Comparison of ENCODE assay signal across 7 mouse cellular contexts in genomic region chr3:32610560-32610959, GRCm38 (mm10). TPM values are rescaled to one million over a fixed set of nuclear protein-coding genes. Genes with fewer than 3 reads are reported as not detected.
DNase-seq lines count a peak whose midpoint lies in the region; ATAC-seq lines count a peak whose summit lies in the region.

No protein-coding gene starts in this region.

- H3K27me3 ChIP-seq in intestine, embryonic 14.5 days (replicated peaks; ENCODE audit: control insufficient read depth, insufficient read depth, low read length), result no peaks in the 10 kb centered on the region
- H3K27me3 ChIP-seq in midbrain, embryonic 11.5 days (ENCODE audit: control insufficient read depth, insufficient read depth, low read length), result no peaks in the 10 kb centered on the region
- H3K27me3 ChIP-seq in splenic B cell, adult 2 months (ENCODE audit: control insufficient read depth, insufficient read depth, low read length, poor library complexity, severe bottlenecking), result no peaks in the 10 kb centered on the region

- H3K27ac ChIP-seq in intestine, embryonic 14.5 days (ENCODE audit: low read depth), result no peak overlapping the region
- H3K27ac ChIP-seq in midbrain, embryonic 11.5 days (ENCODE audit: low read depth, low read length), result no peak overlapping the region

- 27% methylated on average over 7 of the region's 7 CpGs for WGBS in intestine, embryonic 14.5 days
- WGBS in midbrain, embryonic 11.5 days, result 32% methylated on average over 7 of the region's 7 CpGs

- H3K36me3 ChIP-seq in intestine, embryonic 14.5 days (ENCODE audit: control insufficient read depth, insufficient read depth, low read length), result no peaks in the 10 kb centered on the region
- no peaks in the 10 kb centered on the region for H3K36me3 ChIP-seq in midbrain, embryonic 11.5 days (ENCODE audit: control insufficient read depth, insufficient read depth, low read length)
- H3K36me3 ChIP-seq in splenic B cell, adult 2 months (ENCODE audit: control insufficient read depth, insufficient read depth, low read length, poor library complexity, severe bottlenecking), result no peaks in the 10 kb centered on the region

- no peaks in the 10 kb centered on the region for H3K9me3 ChIP-seq in intestine, embryonic 14.5 days (ENCODE audit: control insufficient read depth, low read length)
- no peaks in the 10 kb centered on the region for H3K9me3 ChIP-seq in midbrain, embryonic 11.5 days (ENCODE audit: control insufficient read depth, low read length)

- peaks cover under 1% of the 10 kb centered on the region; the same call in 1 of the 2 replicates for H3K4me1 ChIP-seq in intestine, embryonic 14.5 days (replicated peaks; ENCODE audit: control insufficient read depth, insufficient read depth, low read length)
- H3K4me1 ChIP-seq in midbrain, embryonic 11.5 days (ENCODE audit: control insufficient read depth, insufficient read depth, low read length), result no peaks in the 10 kb centered on the region

- no peak overlapping the region for H3K9ac ChIP-seq in intestine, embryonic 14.5 days (ENCODE audit: low read length)
- no peak overlapping the region for H3K9ac ChIP-seq in midbrain, embryonic 11.5 days (ENCODE audit: low read length)

- ATAC-seq in intestine, embryonic 14.5 days (replicated peaks; ENCODE audit: low FRiP score, low TSS enrichment, low read depth), result 0 out of 2 replicates have a peak, but pooled peaks have one; percentile 35
- ATAC-seq in midbrain, embryonic 11.5 days (ENCODE audit: low FRiP score), result peak; percentile 57; the same call in 1 of the 2 replicates

- H3K4me2 ChIP-seq in intestine, embryonic 14.5 days (ENCODE audit: low read length), result no peak overlapping the region
- H3K4me2 ChIP-seq in midbrain, embryonic 11.5 days, result no peak overlapping the region

- DNase-seq in ZHBTc4 (ENCODE audit: low read depth, low spot score), result peak; percentile 57
- DNase-seq in cerebellum, adult 9-11 months, result peak; percentile 7
- DNase-seq in frontal cortex, postnatal 14 days (ENCODE audit: low spot score in 2 of 2), result peak; percentile 36 to 59
- no peak for DNase-seq in intestine, embryonic 14.5 days (ENCODE audit: low spot score)
- DNase-seq in left cerebral cortex, adult 18-20 months (ENCODE audit: low spot score in 2 of 2), result peak; percentile 54 to 69
- DNase-seq in midbrain, embryonic 11.5 days (ENCODE audit: low spot score, missing footprints), result no peak
- peak; percentile 14 for DNase-seq in splenic B cell, adult 2 months (ENCODE audit: low read depth, low spot score)

- no peak overlapping the region for H3K4me3 ChIP-seq in intestine, embryonic 14.5 days (ENCODE audit: low read depth, low read length)
- H3K4me3 ChIP-seq in midbrain, embryonic 11.5 days (ENCODE audit: low read depth, low read length), result no peak overlapping the region

RNA-seq across cellular contexts. Expression of gene Gnb4, which starts 5.8 kb away (rescaled TPM):
- 53.0 and 64.2 TPM in 2 replicates for polyA plus RNA-seq in intestine, embryonic 14.5 days (2014; fragmentation: Nextera tagmentation; extraction: Ambion mirVana)
- 10 to 100 TPM; 29.2 to 31.4 TPM for total RNA-seq in left cerebral cortex, adult 18-20 months (2021)
- 42.3 and 48.6 TPM in 2 replicates for polyA plus RNA-seq in midbrain, embryonic 11.5 days (2014; fragmentation: Nextera tagmentation; extraction: Ambion mirVana)

Comparison
In these comparisons a context has a peak if more than half of its experiments do, and no peak if none do; other contexts are left out.
1. DNase-seq: peak in ZHBTc4 (single experiment), cerebellum, adult 9-11 months (single experiment), frontal cortex, postnatal 14 days (2 of 2), left cerebral cortex, adult 18-20 months (2 of 2) and splenic B cell, adult 2 months (single experiment); none in intestine, embryonic 14.5 days (single experiment) and midbrain, embryonic 11.5 days (single experiment).